Mouse (Mus musculus) kidney, postnatal 4 days (tissue): ENCODE data around the gene Olfr675.
"Not testable (repeated sequence)": the region's sequence is repeated elsewhere in the genome, so short reads cannot be mapped to it uniquely, and the experiment has no call there.

Experiments
- DNase-seq, 2 experiments: peaks; one replicate each; pipeline ENCODE4 v3.0.0; 2021; ENCODE audit warnings: mixed read lengths in 2 of 2

Gene Olfr675

GRCm38 (mm10) chr7:105028360-105028759 lies at the start of gene Olfr675:
Gene Olfr675, minus strand, starts transcription at chr7:105028460.
- DNase-seq, result no peak

- no peak for DNase-seq
Measured at GRCm38 (mm10) chr7:105064175-105064574, 35.9 kb upstream of the Olfr675 start, which contains the start of gene Olfr678. Gene Olfr678, plus strand, starts transcription at chr7:105064475.

GRCm38 (mm10) chr7:105058951-105059350 lies 30.7 kb upstream of the Olfr675 start:
- no peak for DNase-seq

GRCm38 (mm10) chr7:105033836-105034235 lies 5.6 kb upstream of the Olfr675 start:
- DNase-seq, result not testable (repeated sequence)

- DNase-seq, result no peak
Measured at GRCm38 (mm10) chr7:105032398-105032797, 4.1 kb upstream of the Olfr675 start, which contains the start of gene Olfr676. Gene Olfr676, plus strand, starts transcription at chr7:105032698.

- DNase-seq, result no peak
Measured at GRCm38 (mm10) chr7:105022530-105022929, 5.7 kb downstream of the Olfr675 start.

- no peak for DNase-seq
Measured at GRCm38 (mm10) chr7:105001929-105002328, 26.3 kb downstream of the Olfr675 start, which contains the start of gene Olfr672. Gene Olfr672, minus strand, starts transcription at chr7:105002029.

- no peak for DNase-seq
Measured at GRCm38 (mm10) chr7:104979026-104979425, 49.2 kb downstream of the Olfr675 start, which contains the start of gene Olfr671. Gene Olfr671, minus strand, starts transcription at chr7:104979126.

- not testable (repeated sequence) for DNase-seq
Measured at GRCm38 (mm10) chr7:104972507-104972906, 55.8 kb downstream of the Olfr675 start.
